Mouse (Mus musculus) liver, postnatal 0 days (tissue): ENCODE results near the gene Itga1. TPM values are rescaled to one million over a fixed set of nuclear protein-coding genes. Genes with fewer than 3 reads are reported as not detected.

Experiments
- ATAC-seq: fragments of 200-750 bp; cut with Nextera tagmentation; 2 replicates; pipeline ENCODE4 v1.8.0; 2017; ENCODE audit warnings: mild to moderate bottlenecking, moderate library complexity
- DNase-seq: peaks from one replicate; pipeline ENCODE4 v3.0.0-alpha.2; 2016
- H3K27ac ChIP-seq: fragments of 300-500 bp; sonication (generic); 2 replicates; pipeline ENCODE4 v1.5.1; 2014; ENCODE audit warnings: antibody characterized with exemption, moderate library complexity, mild to moderate bottlenecking, low read depth
- H3K27me3 ChIP-seq: fragments of 300-500 bp; sonication (generic); 2 replicates; pipeline ENCODE4 v1.6.1; 2014; ENCODE audit warnings: low read length, control low read depth, mixed read lengths; ENCODE audit not compliant: insufficient read depth
- H3K36me3 ChIP-seq: fragments of 300-500 bp; sonication (generic); replicated peaks from 2 replicates; pipeline ENCODE4 v1.6.1; 2014; ENCODE audit warnings: mild to moderate bottlenecking, control low read depth, low read length, moderate library complexity, mixed read lengths; ENCODE audit not compliant: insufficient read depth
- H3K4me1 ChIP-seq: fragments of 300-500 bp; sonication (generic); 2 replicates; pipeline ENCODE4 v1.6.1; 2014; ENCODE audit warnings: antibody characterized with exemption, mild to moderate bottlenecking, control low read depth; ENCODE audit not compliant: insufficient read depth
- H3K4me2 ChIP-seq: fragments of 300-500 bp; sonication (generic); 2 replicates; pipeline ENCODE4 v1.6.1; 2014; ENCODE audit warnings: low read depth, mild to moderate bottlenecking, low read length, moderate library complexity, mixed read lengths
- H3K4me3 ChIP-seq: fragments of 300-500 bp; sonication (generic); 2 replicates; pipeline ENCODE4 v1.5.1; 2014; ENCODE audit warnings: low read depth, low read length
- H3K9ac ChIP-seq: fragments of 300-500 bp; sonication (generic); replicated peaks from 2 replicates; pipeline ENCODE4 v1.6.1; 2014; ENCODE audit warnings: mild to moderate bottlenecking, moderate library complexity
- H3K9me3 ChIP-seq: fragments of 300-500 bp; sonication (generic); 2 replicates; pipeline ENCODE4 v1.6.1; 2016; ENCODE audit warnings: mild to moderate bottlenecking, control low read depth, low read length, mixed read lengths
- CTCF ChIP-seq: sonication (generic); IDR thresholded peaks from 2 replicates; pipeline ENCODE4 v1.5.1; 2016; ENCODE audit warnings: antibody characterized with exemption, low read depth
- EP300 ChIP-seq: IDR thresholded peaks from 2 replicates; pipeline ENCODE4 v1.6.1; 2016; ENCODE audit warnings: antibody characterized with exemption, low read depth, mild to moderate bottlenecking
- WGBS: fragments of 180-500 bp; shearing (Covaris S2); extraction: QIAGEN DNeasy Blood & Tissue Kit; methylation state at CpG from one replicate; pipeline ENCODE4 v1.1.7; 2014; ENCODE audit not compliant: insufficient replicate concordance; 5-methylcytosine and 5-hydroxymethylcytosine counted together
- polyA plus RNA-seq: library from polyadenylated mRNA; unstranded; fragments of >200 nt; fragmentation: Nextera tagmentation; extraction: Ambion mirVana; gene quantifications from 2 replicates; pipeline ENCODE4 v1.2.1, GENCODE M21; 2015

Itga1 gene
- polyA plus RNA-seq, 1 experiment from 2014 or later, result 5.9 TPM

GRCm38 (mm10) chr13:115124521-115124920 is 22.8 kb upstream of the Itga1 start:
- TF ChIP-seq EP300, result no peak
- no peak for TF ChIP-seq CTCF
- ATAC-seq (no peak), DNase-seq (no peak)
- H3K4me1 ChIP-seq, result no peaks in the 10 kb centered on the region
- H3K36me3 ChIP-seq, result no peaks in the 10 kb centered on the region
- no peaks in the 10 kb centered on the region for H3K9me3 ChIP-seq
- WGBS, result 42% methylated on average over 1 of the region's 1 CpGs
- H3K4me3 ChIP-seq, result no peak overlapping the region
- H3K9ac ChIP-seq, result no peak overlapping the region
- no peaks in the 10 kb centered on the region for H3K27me3 ChIP-seq
- H3K4me2 ChIP-seq, result no peak overlapping the region
- H3K27ac ChIP-seq, result no peak overlapping the region

- Histone ChIP-seq H3K27ac (no peak overlapping the region), H3K4me3 (no peak overlapping the region), H3K4me1 (no peaks in the 10 kb centered on the region), H3K27me3 (no peaks in the 10 kb centered on the region), H3K4me2 (no peak overlapping the region), H3K9ac (no peak overlapping the region), H3K36me3 (no peaks in the 10 kb centered on the region), H3K9me3 (no peaks in the 10 kb centered on the region)
- TF ChIP-seq EP300 (no peak), CTCF (no peak)
- WGBS, result 42% methylated on average over 5 of the region's 5 CpGs
- ATAC-seq (no peak), DNase-seq (no peak)
These were observed 17.0 kb upstream of the Itga1 start for GRCm38 (mm10) chr13:115118756-115119155.

DNA sequence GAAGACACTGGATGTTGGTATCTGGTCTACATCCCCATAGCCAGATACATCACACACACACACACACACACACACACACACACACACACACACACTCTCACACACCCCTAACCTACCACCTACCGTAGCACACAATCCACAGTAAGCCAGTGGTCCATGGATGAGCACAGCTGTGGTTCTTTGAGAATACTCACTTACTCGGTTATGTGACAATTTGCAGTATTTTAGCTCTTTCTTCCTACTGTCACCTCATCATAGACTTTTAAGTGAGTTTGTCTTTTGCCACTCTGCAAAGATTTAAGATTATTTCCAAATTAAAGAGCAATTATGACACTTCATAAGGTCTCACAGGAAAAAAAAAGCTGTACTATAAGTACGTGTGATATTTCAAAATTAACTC is 16.4 kb upstream of the Itga1 start:
- ATAC-seq (no peak), DNase-seq (no peak)
- WGBS, result 78% methylated on average over 3 of the region's 3 CpGs

GRCm38 (mm10) chr13:115116930-115117621 is 15.3 kb upstream of the Itga1 start:
- Histone ChIP-seq H3K4me1 (no peaks in the 10 kb centered on the region), H3K27ac (no peak overlapping the region), H3K9ac (no peak overlapping the region), H3K27me3 (no peaks in the 10 kb centered on the region), H3K4me2 (no peak overlapping the region), H3K9me3 (no peaks in the 10 kb centered on the region), H3K4me3 (no peak overlapping the region), H3K36me3 (no peaks in the 10 kb centered on the region)
- 74% methylated on average over 3 of the region's 3 CpGs for WGBS
- ATAC-seq (no peak), DNase-seq (no peak)
- TF ChIP-seq CTCF (no peak), EP300 (no peak)

More for the DNA sequence above, 16.4 kb upstream of the Itga1 start:
- Histone ChIP-seq H3K4me3 (no peak overlapping the region), H3K27ac (no peak overlapping the region), H3K9ac (no peak overlapping the region), H3K36me3 (no peaks in the 10 kb centered on the region), H3K4me1 (no peaks in the 10 kb centered on the region), H3K27me3 (no peaks in the 10 kb centered on the region), H3K4me2 (no peak overlapping the region), H3K9me3 (no peaks in the 10 kb centered on the region)
- no peak for TF ChIP-seq CTCF
- TF ChIP-seq EP300, result no peak

DNA sequence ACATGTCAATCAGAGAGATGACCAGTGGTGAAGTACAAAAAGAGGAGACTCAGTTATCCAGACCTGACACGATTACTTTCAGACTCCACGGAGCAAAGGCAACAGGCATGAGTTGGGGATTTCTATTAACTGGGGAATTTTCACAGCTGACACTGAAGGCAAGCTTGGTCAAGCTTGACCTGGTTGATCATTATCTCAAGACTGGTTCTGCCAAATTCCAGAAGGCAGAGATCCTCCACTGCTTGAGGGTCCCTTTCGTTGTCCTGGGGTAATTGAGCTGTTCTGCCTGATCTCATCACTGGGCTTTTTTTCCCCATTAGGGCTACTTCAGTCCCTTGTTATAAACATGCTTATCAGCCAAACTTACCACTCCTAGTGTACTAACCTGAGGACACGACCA is 7.9 kb upstream of the Itga1 start:
- Histone ChIP-seq H3K9me3 (no peaks in the 10 kb centered on the region), H3K4me2 (no peak overlapping the region), H3K27ac (no peak overlapping the region), H3K27me3 (no peaks in the 10 kb centered on the region), H3K4me1 (peaks cover 2% of the 10 kb centered on the region; the same call in 1 of the 2 replicates), H3K4me3 (no peak overlapping the region), H3K9ac (no peak overlapping the region), H3K36me3 (no peaks in the 10 kb centered on the region)
- DNase-seq, result no peak
- no peak for ATAC-seq
- 71% methylated on average over 4 of the region's 4 CpGs for WGBS
- TF ChIP-seq CTCF (no peak), EP300 (no peak)

DNA sequence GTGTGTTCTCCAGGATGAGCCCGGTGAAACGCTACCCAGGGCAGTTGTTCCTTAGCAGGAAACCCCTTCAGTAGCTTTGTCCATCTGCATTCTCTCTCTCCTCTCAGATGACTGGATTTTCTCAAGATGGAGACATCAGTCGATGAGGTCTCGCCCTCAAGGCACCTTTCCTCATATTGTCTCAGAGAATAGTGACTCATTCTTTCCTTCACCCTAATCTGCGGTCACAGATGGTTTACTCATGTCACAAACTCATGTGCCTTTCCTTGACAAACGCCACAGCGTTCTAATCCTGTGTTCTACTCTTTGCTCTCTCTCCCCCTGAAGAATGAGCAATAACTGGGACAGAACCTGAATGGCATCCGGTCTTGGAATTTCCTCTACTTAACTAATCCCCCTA is 5.7 kb upstream of the Itga1 start:
- H3K9ac ChIP-seq, result no peak overlapping the region
- no peak overlapping the region for H3K27ac ChIP-seq
- H3K27me3 ChIP-seq, result no peaks in the 10 kb centered on the region
- WGBS, result 66% methylated on average over 8 of the region's 8 CpGs
- no peak overlapping the region for H3K4me3 ChIP-seq
- H3K4me2 ChIP-seq, result no peak overlapping the region
- ATAC-seq (no peak), DNase-seq (no peak)
- peaks cover 2% of the 10 kb centered on the region; the same call in 1 of the 2 replicates for H3K4me1 ChIP-seq
- H3K9me3 ChIP-seq, result no peaks in the 10 kb centered on the region
- no peak for TF ChIP-seq CTCF
- TF ChIP-seq EP300, result no peak
- H3K36me3 ChIP-seq, result no peaks in the 10 kb centered on the region
